Mouse (Mus musculus) G1E (cell line): Measurements from ENCODE around the gene Camta1.

Source experiments
- CTCF ChIP-seq: IDR thresholded peaks from 2 replicates; pipeline ENCODE4 v1.5.1; 2012; ENCODE audit warnings: low read depth, low read length, inconsistent platforms, mixed read lengths
- GATA1 ChIP-seq: IDR thresholded peaks from 2 replicates; pipeline ENCODE4 v1.6.1; 2012; ENCODE audit warnings: borderline replicate concordance, low read length, inconsistent platforms, mixed read lengths
- GATA2 ChIP-seq: IDR thresholded peaks from 2 replicates; pipeline ENCODE4 v1.6.1; 2012; ENCODE audit warnings: low read depth, low read length, inconsistent platforms, borderline replicate concordance
- POLR2AphosphoS5 ChIP-seq: IDR thresholded peaks from 2 replicates; pipeline ENCODE4 v1.6.1; 2012; ENCODE audit warnings: low read depth, low read length, inconsistent platforms; ENCODE audit not compliant: insufficient replicate concordance
- TAL1 ChIP-seq: conservative IDR thresholded peaks from 2 replicates; pipeline ENCODE4 v1.6.1; 2012; ENCODE audit warnings: low read depth, low read length, inconsistent platforms, mixed read lengths

DNA sequence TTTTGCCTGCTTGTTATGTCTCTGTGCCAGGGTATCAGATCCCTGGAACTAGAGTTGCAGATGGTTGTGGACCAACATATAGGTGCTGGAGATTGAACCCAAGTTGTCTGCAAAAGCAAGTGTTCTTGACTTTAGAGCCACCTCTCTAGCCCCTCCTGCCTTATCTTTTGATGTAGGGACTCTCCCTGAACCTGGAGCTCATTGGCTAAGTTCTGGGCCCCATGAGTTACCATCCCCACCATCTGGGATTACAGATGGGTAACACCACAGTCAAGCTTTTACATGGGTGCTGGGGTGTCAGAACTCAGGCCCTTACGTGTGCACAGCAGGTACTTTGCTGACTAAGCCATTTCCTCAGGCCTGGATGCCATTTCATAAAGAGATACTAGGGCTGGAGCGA is 150.3 kb downstream of the Camta1 start:
- no peak for TF ChIP-seq CTCF
- no peak for TF ChIP-seq TAL1
- TF ChIP-seq GATA1: no peak
- no peak for TF ChIP-seq GATA2
- no peak for TF ChIP-seq POLR2AphosphoS5
